Mouse (Mus musculus) layer of hippocampus, adult 2 months (tissue): Measurements from ENCODE around the gene Acbd5. TPM values are rescaled to one million over a fixed set of nuclear protein-coding genes. Genes with fewer than 3 reads are reported as not detected.

Experiments
- DNase-seq, 2 experiments: peaks; one replicate each; pipeline ENCODE4 v3.0.0; 2022; ENCODE audit warnings: low spot score in 2 of 2
- H3K27ac ChIP-seq: fragments of 200-600 bp; 2 replicates; pipeline ENCODE4 v1.8.1; 2022
- H3K4me3 ChIP-seq: fragments of 200-600 bp; 2 replicates; pipeline ENCODE4 v1.8.1; 2022; ENCODE audit warnings: mild to moderate bottlenecking
- CTCF ChIP-seq: fragments of 200-600 bp; conservative IDR thresholded peaks from 2 replicates; pipeline ENCODE4 v1.8.1; 2022; ENCODE audit warnings: antibody characterized with exemption, mild to moderate bottlenecking, moderate library complexity
- long read RNA-seq, 2 experiments: library from polyadenylated mRNA; stranded (forward); transcript quantifications; one replicate each; pipeline ENCODE4 v2.0.0; 2021; ENCODE audit warnings: borderline mapping rate in 2 of 2
- total RNA-seq, 2 experiments: library from RNA; stranded (reverse); gene quantifications; 2 replicates each; pipeline ENCODE4 v1.2.3; 2021

Acbd5 gene
- total RNA-seq, result 10 to 100 TPM; 78.9 to 85.4 TPM
- long read RNA-seq, experiment 1, full-length matches to known transcripts, result 35 of 53 reads
- long read RNA-seq, experiment 1, partial matches to known transcripts, result 6 of 53 reads
- long read RNA-seq, experiment 1, other reads (novel, unspliced or antisense), result 12 of 53 reads
- long read RNA-seq, experiment 2, full-length matches to known transcripts, result 58 of 78 reads
- long read RNA-seq, experiment 2, partial matches to known transcripts, result 4 of 78 reads
- long read RNA-seq, experiment 2, other reads (novel, unspliced or antisense), result 16 of 78 reads

DNA sequence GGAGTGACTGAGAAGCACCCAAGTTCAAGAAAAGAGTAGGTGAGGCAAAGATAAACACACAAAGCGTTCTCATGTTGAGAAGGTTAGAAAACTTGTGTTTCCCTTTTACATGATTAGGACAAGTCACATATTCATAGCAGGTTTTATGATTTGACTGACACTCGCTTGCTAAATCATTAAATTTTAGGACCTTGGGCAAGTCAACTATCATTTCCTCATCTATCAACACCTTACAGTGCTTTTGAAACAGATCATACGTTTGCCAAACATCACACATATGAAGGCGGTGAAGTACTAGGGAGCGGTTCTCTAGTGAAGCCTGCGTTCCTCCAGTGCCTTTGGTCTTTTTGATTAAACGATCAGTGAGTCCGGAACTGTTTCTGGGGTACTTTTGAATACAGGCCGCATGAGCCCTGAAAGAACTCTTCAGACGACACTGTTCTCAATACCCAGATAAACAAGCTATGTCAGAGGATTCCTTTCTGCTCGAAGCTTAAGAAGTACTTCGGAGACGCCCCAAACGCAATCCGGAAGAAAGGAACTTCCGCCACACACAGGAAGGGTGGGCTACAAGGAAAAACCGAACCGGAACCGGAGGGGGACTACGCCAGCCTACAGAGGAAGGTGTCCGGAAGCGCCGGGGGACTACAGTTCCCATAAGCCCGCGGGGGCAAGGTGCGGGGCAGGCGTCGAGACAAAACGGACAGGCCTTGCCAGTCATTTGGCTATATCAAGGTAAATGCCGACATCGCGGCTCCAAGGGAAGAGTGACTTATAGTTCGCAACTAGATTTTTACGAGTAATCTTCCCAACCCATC is at the start of gene Acbd5:
Acbd5 (plus strand) TSS at position 616 of the 818 bp plus-strand sequence.
- DNase-seq, result peak; percentile 95 to 97
- peak within 1 kb of the TSS; percentile 97 for H3K27ac ChIP-seq
- 0 out of 2 replicates have a peak, but pooled peaks have one; percentile 21 for TF ChIP-seq CTCF
- H3K4me3 ChIP-seq, result peak within 1 kb of the TSS; percentile 74

DNA sequence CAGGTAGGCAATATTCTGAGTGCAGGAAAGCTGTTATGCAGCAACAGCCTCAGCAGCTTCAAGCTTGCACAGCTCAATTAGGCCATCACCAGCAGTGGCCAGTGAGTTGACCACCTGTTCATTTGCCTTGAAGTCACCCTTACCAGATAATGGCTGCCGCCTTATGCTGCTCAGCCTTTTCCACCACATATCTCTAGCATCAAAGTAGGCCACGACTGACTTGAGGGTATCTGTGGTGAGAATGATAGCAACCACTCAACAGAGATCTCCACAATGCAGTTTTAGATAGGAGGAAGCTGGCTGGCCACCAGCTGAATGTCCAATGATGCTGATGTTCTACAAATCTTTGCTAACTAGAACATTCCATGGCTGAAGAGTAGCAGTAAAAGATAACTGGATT is 48.8 kb upstream of the Acbd5 start:
- DNase-seq, result no peak
- H3K27ac ChIP-seq, result no peak overlapping the region
- H3K4me3 ChIP-seq, result no peak overlapping the region
- no peak for TF ChIP-seq CTCF

DNA sequence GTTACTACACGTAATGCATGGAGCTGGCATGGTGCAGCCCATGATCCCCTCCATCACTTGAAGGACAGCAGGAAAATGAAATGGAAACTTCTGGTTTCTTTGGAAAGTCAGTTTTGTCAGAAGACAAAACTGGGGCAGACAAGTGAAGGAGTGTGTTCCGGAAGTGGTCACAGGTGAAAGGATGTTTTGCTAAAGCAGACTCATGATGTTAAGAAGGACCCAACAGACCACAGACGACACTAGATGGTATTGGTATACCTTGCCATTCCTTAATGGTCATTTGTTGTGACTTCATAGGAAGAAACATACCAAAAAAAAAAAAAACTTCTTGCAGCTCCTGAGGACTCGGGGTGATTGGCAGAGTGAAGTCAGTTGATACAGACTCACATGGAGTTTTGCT is 46.6 kb upstream of the Acbd5 start:
- H3K27ac ChIP-seq, result peak overlapping the region; percentile 88
- H3K4me3 ChIP-seq, result no peak overlapping the region
- TF ChIP-seq CTCF, result no peak
- DNase-seq, result no peak

DNA sequence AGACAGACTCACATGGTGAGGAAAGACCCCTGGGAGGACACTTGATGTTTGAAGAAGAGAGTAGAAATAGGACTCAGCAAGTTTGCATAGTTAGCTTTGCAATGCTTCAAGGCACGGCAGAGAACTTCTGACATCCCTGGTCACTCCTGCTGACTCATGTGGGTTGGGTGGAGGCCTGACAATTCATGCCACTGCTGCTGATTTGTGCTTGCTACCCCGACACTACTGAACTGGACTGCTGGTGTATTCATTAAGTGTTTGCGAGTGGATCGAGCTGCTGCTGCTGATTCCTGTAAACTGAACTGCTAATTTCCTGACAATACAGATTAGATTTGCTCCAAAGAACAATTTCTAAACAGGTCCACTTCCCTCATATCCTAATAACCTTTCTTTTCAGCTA is 46.2 kb upstream of the Acbd5 start:
- no peak overlapping the region for H3K4me3 ChIP-seq
- no peak for DNase-seq
- no peak for TF ChIP-seq CTCF
- peak overlapping the region; percentile 88 for H3K27ac ChIP-seq

DNA sequence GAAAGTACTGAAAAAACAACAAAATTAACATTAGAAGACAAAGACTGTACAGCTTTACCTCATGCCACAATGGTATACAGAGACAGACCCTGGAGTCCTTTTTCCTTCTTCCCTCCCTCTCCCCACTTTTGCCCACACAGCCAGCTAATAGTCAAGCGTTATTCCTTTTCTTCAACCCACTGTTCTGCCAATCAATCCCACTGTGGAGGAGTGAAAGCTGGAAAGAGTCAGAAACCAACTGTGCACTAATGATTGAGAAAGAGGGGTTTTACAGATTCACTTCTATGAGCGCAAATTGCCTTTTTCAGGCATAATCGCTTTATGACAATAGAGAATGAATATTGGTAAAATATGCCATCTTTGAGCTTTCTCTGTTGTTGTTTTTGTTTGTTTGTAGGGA is 44.9 kb upstream of the Acbd5 start:
- peak; percentile 36 to 74 for DNase-seq
- Histone ChIP-seq H3K4me3 (no peak overlapping the region), H3K27ac (peak overlapping the region; percentile 88)
- no peak for TF ChIP-seq CTCF

DNA sequence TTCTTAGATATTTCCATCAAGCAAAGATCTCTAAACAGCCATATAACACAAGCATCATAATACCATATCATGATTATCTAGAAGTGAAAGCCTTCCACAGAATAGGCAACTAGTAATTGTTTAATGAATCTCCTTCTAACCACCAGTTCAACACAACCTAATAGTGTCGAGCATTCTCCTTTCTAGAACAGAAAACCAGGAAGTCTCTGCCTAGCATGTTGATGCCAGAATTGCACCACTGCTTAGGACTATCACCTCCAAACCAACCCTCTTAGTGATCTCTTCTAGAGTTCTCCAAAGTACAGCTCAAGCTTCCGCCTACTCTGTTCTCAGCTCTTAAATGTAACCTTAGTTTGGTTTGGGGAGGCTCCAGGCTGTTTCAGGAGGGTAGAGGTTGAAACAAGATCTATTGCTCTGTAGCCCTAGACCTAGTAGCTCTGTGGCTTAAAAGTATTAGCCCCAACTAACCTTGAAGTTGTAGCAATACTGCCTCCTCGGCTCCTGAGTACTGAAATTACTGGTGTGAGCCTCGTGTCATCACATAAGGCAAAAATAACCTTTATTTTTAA is 44.2 kb upstream of the Acbd5 start:
- DNase-seq, result no peak
- peak overlapping the region; percentile 88 for H3K27ac ChIP-seq
- H3K4me3 ChIP-seq, result no peak overlapping the region
- no peak for TF ChIP-seq CTCF

DNA sequence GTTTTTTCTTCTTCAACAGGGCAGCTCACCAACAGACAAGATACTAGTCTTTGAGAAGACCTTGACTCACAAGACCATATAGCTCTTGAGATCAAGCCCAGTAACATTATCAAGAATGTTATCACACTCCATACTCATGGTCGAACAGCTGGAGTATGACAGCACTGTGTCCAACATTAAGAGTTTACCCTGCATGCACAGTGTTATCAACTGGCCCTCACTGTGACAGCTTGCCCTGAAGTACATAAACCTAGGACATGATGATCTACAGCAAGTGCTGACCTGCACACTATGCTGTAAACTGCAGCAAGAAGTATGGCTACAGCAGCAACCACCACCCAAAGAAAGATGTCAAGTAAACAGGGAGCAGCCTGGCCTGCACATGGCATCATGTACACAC is 41.6 kb upstream of the Acbd5 start:
- no peak overlapping the region for H3K4me3 ChIP-seq
- H3K27ac ChIP-seq, result peak overlapping the region; percentile 39; the same call in 1 of the 2 replicates
- no peak for TF ChIP-seq CTCF
- no peak for DNase-seq

DNA sequence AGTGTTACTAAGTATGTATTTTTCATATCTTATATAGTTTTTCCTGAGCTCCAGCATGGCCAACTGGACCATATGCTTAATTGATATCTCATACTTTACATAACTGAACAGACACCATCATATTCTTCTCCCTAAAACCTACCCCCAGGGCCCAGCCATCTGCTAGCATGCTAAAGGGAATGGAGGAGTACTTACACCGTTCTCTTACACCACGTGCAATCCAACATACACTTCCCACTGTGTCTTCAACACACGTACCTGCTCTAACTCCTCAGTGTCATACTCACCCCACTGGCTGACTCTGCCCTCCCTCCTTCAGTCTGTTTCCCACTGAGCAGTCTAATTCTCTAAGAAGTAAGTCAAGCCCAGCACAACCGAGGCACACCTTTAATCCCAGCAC is 39.1 kb upstream of the Acbd5 start:
- H3K4me3 ChIP-seq, result no peak overlapping the region
- no peak for TF ChIP-seq CTCF
- DNase-seq, result no peak
- H3K27ac ChIP-seq, result peak overlapping the region; percentile 60

DNA sequence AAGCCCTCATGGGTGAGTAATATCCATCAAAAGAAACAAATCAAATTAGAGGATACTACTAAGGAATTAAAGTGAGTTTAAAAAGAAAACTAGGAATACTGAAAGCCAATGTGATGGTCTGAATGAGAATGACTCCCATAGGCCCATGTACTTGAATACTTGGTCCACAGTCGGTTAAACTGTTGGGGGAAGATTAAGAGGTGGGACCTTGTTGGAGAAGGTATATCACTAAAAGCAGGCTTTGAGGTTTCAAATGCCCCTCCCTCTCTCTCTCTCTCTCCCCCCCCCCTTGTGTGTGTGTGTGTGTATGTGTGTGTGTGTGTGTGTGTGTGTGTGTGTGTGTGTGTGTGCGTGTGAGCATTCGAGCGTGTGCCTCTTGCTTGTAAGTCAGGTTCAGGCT is 37.3 kb upstream of the Acbd5 start:
- Histone ChIP-seq H3K4me3 (no peak overlapping the region), H3K27ac (no peak overlapping the region)
- no peak for DNase-seq
- TF ChIP-seq CTCF, result no peak

DNA sequence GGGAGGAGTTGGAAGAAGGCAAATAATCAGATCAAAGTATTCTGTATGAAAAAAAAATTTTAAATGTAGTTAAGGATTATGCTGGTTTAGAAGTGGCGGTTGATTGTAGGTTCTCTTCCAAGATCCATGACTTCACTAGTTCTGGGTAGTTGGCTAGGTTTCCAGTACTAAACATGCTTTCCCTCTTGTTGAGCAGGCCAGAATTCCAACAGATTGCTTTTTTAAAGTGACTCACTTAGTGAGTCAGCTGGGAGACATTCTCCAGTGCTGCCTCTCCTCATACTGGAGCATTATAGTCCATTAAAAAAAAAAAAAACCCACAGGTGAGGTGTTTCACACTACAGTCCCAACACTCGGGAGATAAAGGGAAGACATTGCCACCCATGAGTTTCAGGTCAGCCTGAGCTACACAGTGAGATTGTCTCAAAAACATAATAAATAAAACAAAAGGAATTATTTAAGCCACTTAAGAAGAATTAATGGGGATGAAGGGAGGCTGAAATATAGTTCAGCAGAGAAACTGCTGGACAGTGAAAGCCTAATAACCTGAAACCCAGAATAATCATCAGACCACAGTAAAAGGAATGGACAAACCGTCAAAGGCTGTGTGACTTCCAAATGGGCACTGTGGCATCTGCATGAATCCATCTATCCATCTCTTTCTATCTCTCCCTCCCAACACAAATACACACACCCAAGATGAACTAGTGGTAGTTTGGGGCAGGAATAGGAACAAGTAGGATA is 33.1 kb upstream of the Acbd5 start:
- H3K27ac ChIP-seq, result peak overlapping the region; percentile 71
- TF ChIP-seq CTCF, result no peak
- H3K4me3 ChIP-seq, result no peak overlapping the region
- DNase-seq, result peak; percentile 42 to 71

DNA sequence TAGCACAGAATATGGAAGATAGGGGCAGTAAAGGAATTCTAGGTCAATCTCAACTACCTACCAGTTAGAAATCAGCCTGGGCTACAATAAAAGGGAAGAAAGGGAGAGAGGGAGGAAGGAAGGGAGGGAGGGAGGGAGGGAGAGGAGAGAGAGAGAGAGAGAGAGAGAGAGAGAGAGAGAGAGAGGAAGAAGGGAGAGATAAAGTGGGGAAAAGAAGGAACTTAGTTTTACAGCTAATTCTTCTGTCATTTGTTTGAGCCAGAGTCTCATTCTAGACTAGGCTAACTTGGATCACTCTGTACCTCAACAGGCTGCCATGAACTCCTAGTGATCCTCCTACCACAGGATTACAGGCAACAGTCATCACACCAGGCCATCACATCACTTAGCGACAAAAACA is 32.5 kb upstream of the Acbd5 start:
- TF ChIP-seq CTCF, result no peak
- Histone ChIP-seq H3K4me3 (no peak overlapping the region), H3K27ac (peak overlapping the region; percentile 71)
- DNase-seq, result no peak

DNA sequence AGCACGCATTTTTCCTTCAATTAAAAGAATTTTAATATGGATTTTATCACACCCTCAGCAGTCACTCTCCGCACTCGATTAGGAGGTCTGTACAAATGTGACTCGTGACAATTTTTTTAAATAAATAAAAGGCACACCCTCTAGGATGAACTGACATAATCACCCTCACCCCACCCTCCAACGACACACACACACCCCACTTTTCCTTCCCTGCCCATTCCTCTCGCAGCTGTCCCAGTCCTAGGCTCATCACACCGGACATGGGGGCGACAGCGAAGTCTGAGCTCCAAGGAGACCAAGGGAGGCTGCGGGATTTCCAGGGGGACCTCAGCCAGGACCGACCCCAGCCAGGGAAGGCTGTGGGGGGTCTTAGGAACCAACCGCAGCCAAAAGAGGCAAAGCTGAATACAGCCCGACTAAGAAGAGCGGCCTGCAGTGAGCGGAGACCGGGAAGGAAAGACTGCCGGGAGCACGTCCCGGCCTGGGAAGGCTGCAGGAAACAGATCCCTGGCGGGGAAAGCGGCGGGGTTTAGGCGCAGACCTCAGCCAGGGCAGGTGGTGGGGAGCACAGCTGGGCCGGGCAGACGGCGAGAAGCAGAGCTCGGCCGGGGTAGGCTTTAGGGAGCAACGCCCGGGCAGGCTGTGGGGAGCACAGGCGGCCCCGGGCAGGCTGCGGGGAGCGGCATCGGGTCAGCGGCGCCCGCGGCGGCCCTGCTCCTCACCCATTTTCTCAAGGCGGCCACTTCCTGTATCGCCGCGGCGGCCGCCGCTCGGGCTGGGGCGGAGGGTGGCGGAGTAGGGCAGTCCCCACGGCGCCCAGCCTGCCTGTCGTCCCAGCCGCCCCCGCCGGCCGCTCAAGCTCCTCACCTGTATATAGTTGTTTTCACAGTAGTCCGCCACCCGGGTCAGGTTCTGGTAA is 28.6 kb upstream of the Acbd5 start:
- peak overlapping the region; percentile 98 for H3K27ac ChIP-seq
- DNase-seq, result peak in 1 of 2 experiments; percentile 35
- no peak for TF ChIP-seq CTCF
- peak overlapping the region; percentile 100 for H3K4me3 ChIP-seq
